Mouse (Mus musculus): ENCODE data around the gene Gstm6. TPM values are rescaled to one million over a fixed set of nuclear protein-coding genes. Genes with fewer than 3 reads are reported as not detected.
"Not testable (repeated sequence)": the region's sequence is repeated elsewhere in the genome, so short reads cannot be mapped to it uniquely, and the experiment has no call there.

Gene Gstm6
- total RNA-seq, 2 experiments from 2014 or later: 16.6 to 19.5 TPM

- Histone ChIP-seq H3K4me3 (no peak overlapping the region), H3K27ac (no peak overlapping the region)
- no peak for DNase-seq (ENCODE audit: low spot score in 2 of 2)
- no peak for TF ChIP-seq CTCF (conservative IDR thresholded peaks at IDR 0.05)
Observed at GRCm38 (mm10) chr3:107900955-107901673, 42.4 kb downstream of the Gstm6 start.

DNA sequence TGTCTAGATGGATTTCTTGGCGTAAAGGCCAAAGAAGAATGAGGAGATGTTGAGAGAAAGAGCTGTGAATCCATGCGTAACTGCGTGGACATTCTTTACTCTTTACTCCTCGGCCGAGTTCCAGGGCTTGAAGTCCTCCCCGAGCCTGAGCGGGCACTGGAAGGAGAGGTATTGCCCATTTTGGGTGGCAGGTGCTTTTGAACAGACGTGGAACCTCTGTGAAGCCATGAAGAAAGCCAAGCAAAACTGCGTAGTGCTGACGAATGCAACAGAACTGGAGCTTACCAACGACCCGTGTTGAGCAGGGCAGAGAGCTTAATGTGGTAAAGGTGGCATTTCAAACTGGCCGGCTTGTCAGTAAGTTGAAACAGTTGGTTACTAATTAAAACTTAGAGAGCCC is 44.9 kb downstream of the Gstm6 start:
- DNase-seq (ENCODE audit: low spot score in 2 of 2): no peak
- no peak overlapping the region for H3K4me3 ChIP-seq
- TF ChIP-seq CTCF (conservative IDR thresholded peaks at IDR 0.05): no peak
- no peak overlapping the region for H3K27ac ChIP-seq

GRCm38 (mm10) chr3:107895720-107896569 is 47.6 kb downstream of the Gstm6 start, which contains the start of gene Gstm5:
TSS of gene Gstm5 (plus strand) at chr3:107895821.
- peak; percentile 91 to 93 for DNase-seq (ENCODE audit: low spot score in 2 of 2)
- no peak for TF ChIP-seq CTCF (conservative IDR thresholded peaks at IDR 0.05)
- H3K27ac ChIP-seq: peak within 1 kb of the TSS; percentile 99
- peak within 1 kb of the TSS; percentile 88 for H3K4me3 ChIP-seq

DNA sequence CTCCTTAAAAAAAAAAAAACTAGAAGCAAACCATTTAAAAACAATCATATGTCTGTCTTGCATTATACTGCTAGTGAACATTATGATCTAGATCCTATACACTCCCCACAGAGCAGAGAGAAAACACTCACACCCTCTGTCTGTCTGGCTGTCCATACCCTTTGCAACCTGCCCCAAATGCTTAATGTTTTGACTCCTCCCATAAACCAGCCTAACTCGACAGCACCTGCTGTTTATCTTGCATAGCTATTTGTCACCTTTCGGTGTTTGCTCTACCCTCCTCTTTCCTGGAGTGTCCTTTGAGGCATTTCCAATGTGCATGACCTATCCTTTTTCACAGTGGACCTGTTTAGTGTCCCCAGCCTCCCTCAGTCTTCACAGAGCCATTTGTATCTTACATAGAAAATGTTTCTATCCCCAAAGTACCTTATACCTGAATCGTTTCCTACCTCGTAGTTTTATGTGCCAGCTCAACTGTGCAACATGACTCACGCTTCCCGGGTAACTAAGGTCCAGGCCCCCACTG is 48.3 kb downstream of the Gstm6 start:
- TF ChIP-seq CTCF (conservative IDR thresholded peaks at IDR 0.05): no peak
- no peak for DNase-seq (ENCODE audit: low spot score in 2 of 2)
- peak overlapping the region; percentile 99 for H3K27ac ChIP-seq
- H3K4me3 ChIP-seq: peak overlapping the region; percentile 88

DNA sequence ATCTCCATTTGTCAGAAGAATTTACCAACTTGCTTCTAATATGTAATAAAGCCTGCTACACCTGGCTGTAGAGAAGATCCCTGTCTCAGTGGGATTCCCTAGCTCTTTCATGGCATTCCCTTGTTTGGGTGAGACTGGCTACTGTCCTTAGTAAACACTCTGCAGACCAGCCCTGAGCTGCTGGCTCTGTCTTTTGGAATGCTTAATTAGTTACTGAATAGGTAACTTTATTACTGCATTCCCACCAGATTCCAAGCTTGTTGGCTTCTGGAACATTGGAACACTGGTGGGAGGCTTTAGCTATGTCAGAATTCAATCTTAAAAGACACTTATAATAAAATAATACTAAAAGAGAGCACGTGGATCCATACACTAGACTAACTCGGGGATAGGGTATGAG is 54.3 kb downstream of the Gstm6 start:
- not testable (repeated sequence) for DNase-seq (ENCODE audit: low spot score in 2 of 2); H3K4me3 ChIP-seq
- peak overlapping the region; percentile 93 for H3K27ac ChIP-seq

Other genes starting within 250 kb of the Gstm6 start
- gene Ahcyl1, start 247.2 kb downstream of the Gstm6 start, total RNA-seq (2021): 100 to 1,000 TPM; 338 to 346 TPM
- gene Csf1, start 183.3 kb downstream of the Gstm6 start, total RNA-seq (2021): 10 to 100 TPM; 20.4 to 20.5 TPM
- not detected for gene Eps8l3, start 66.5 kb downstream of the Gstm6 start, total RNA-seq (2021)
- gene Gstm5, start 47.9 kb downstream of the Gstm6 start, total RNA-seq (2021): 100 to 1,000 TPM; 282 to 304 TPM
- gene Gstm7, start 11.9 kb downstream of the Gstm6 start, total RNA-seq (2021): 100 to 1,000 TPM; 173 to 177 TPM
- gene Gstm3, start 25.5 kb upstream of the Gstm6 start, total RNA-seq (2021): not detected
- gene Gstm2, start 42.7 kb upstream of the Gstm6 start, total RNA-seq (2021): 1 to 10 TPM; 2.3 to 3.6 TPM
- 100 to 1,000 TPM; 350 to 371 TPM for gene Gstm1, start 74.2 kb upstream of the Gstm6 start, total RNA-seq (2021)
- 10 to 100 TPM; 11.5 to 12.3 TPM for gene Gstm4, start 101.1 kb upstream of the Gstm6 start, total RNA-seq (2021)
- 10 to 100 TPM; 74.0 to 76.7 TPM for gene Ampd2, start 142.9 kb upstream of the Gstm6 start, total RNA-seq (2021)
- gene Gnat2, start 149.0 kb upstream of the Gstm6 start, total RNA-seq (2021): not detected
- gene Gnai3, start 202.4 kb upstream of the Gstm6 start, total RNA-seq (2021): 10 to 100 TPM; 28.0 to 28.4 TPM
- gene Gpr61, start 211.1 kb upstream of the Gstm6 start, total RNA-seq (2021): 10 to 100 TPM; 17.3 to 18.0 TPM
- 10 to 100 TPM; 69.7 to 79.0 TPM for gene Amigo1, start 242.6 kb upstream of the Gstm6 start, total RNA-seq (2021)

All from layer of hippocampus, adult 2 months (tissue).